Mouse (Mus musculus) gonadal fat pad, adult 2 months (tissue): ENCODE measurements around the gene Snrnp35. TPM values are rescaled to one million over a fixed set of nuclear protein-coding genes. Genes with fewer than 3 reads are reported as not detected.

Experiments
- DNase-seq: peaks from one replicate; pipeline ENCODE4 v3.0.0-alpha.2; 2012; ENCODE audit warnings: low read depth
- polyA plus RNA-seq: library from polyadenylated mRNA; depleted of rRNA; stranded (reverse); fragments of >200 nt; gene quantifications from 2 replicates; pipeline ENCODE4 v1.2.3, GENCODE M21; 2012

Snrnp35 gene
- polyA plus RNA-seq, 1 experiment: 5.1 TPM

- DNase-seq: no peak
Measured at GRCm38 (mm10) chr5:124462297-124463025, 20.5 kb upstream of the Snrnp35 start.

GRCm38 (mm10) chr5:124463462-124463861, 19.5 kb upstream of the Snrnp35 start:
- DNase-seq: no peak

- DNase-seq: no peak
Measured at GRCm38 (mm10) chr5:124464905-124465304, 18.0 kb upstream of the Snrnp35 start.

DNA sequence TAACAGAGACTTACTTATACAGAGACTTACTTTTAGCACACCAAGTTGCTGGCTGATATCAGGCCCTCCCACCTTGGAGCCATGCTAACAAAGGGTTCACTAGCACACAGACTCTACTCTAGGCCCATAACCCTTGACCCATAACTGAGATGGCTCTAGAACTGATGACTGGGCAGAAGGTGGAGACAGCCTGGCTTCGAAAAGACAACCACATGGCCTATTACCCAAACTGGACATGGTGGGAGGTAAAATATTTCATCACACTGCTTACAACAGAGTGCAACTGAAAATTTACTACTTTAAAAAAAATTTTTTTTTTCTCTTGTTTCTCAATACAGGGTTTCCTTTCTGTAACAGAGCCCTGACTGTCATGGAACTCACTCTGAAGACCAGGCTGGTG, 15.2 kb upstream of the Snrnp35 start:
- no peak for DNase-seq

- no peak for DNase-seq
Measured at GRCm38 (mm10) chr5:124468365-124468764, 14.6 kb upstream of the Snrnp35 start.

DNA sequence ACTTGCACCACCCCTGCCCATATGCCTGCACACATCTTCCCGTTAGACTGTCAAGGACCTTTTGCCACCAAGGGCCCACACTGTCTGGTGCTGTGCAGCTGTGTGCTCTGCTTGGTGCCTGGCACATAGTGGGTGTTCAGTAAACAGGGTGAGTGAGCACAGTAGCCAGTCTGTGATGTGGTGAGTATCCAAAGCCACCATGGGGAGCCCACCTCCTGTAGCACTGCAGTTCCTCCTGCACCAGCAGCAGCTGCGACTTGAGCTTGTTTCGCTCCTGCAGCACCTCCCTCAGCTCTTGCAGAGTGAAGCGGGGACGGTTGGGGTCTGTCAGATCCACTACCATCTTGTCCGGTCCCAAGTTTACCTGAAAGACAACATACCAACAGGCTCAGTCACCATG, 13.4 kb upstream of the Snrnp35 start:
- DNase-seq: no peak

GRCm38 (mm10) chr5:124470591-124471171, 12.3 kb upstream of the Snrnp35 start:
- no peak for DNase-seq

DNA sequence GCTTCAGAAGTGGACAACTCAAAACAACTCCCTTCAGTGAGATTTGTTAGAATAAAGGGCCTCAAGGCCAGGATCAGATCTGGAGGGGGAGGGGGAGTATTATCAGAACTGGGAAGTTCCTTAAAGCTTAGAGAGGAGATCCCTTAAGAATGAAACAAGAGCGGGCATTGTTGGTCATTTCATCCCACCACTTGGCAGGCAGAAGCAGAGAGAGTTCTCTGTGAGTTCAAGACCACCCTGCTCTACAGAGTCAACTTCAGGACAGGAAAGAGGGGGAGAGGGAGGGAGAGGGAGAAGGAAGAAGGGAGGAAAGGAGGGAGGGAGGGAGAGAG, 4.1 kb upstream of the Snrnp35 start:
- no peak for DNase-seq

- no peak for DNase-seq
Measured at GRCm38 (mm10) chr5:124480119-124480518, 2.8 kb upstream of the Snrnp35 start.

DNA sequence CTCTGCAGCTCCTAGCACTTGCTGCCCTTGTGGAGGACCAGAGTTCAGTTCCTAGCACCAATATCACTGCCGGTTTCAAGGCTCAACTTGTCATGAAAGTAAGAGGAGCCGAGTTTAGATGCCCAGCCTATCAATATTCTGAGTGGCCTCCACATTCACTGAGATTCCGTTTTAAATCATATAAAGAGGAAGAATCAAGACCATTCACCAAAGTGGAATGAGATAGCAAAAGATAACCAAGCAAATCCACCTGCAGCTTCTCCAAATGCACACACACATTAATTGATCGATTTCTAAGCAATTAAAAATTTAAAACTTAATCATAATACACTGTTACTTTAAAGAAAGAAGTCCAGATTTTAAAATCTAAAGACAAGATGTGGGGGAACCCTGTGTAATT, 1.2 kb upstream of the Snrnp35 start:
- no peak for DNase-seq

DNA sequence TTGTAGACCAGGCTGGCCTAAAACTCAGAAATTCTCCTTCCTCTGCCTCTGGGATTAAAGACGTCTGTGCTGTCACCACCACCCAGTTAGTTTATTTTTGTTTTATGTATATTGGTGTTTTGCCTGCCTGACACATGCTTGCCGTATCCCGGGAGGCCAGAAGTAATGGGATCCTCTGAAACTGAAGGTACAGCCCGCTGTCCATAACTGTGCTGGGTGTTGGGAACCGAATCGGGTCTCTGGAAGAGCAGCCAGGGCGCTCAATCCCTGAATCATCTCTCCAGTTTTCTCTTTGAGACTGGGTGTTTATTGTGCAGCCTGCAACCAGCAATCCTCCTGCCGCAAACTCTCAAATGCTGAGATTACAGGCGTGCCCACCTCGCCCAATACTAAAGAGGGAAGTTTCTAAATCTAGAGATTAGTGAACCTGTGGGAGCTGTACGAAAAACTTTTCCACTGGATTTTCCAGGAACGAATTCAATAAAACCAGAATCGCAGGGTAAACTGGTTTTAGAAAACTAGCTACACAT, 433 bp upstream of the Snrnp35 start:
- no peak for DNase-seq

DNA sequence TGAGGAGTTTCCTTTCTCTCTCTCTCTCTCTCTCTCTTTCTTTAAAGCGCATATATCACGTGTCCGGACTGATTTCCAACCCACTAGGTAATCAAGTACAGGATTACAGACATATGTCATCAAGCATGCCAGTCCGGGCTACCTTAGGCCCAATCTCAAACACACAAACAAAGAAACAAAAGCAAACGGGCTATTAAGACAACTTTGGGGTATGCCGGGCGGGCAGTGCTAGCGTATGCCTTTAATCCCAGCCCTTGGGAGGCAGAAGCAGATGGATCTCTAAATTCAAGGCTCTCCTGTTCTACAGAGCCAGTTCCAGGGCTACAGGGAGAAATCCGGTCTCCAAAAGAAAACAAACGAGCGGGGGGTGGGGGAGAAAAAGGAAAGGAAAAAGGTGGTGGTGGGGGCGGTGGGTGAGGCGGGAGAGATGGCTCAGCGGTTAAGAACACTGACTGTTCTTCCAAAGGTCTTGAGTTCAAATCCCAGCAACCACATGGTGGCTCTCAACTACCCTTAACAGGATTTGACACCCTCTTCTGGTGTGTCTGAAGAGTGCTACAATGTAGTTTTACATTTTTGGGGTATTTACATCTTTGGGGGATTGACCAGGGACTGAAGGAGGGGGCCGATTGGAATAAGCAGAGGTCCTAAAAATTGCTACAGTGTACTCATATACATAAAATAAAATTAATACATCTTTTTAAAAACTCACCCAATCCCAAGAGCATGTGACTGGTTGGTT, 892 bp downstream of the Snrnp35 start:
- DNase-seq: no peak

- DNase-seq: no peak
Measured at GRCm38 (mm10) chr5:124485654-124486053, 2.7 kb downstream of the Snrnp35 start.

- no peak for DNase-seq
Measured at GRCm38 (mm10) chr5:124488885-124489284, 6.0 kb downstream of the Snrnp35 start.

GRCm38 (mm10) chr5:124491732-124492131, 8.8 kb downstream of the Snrnp35 start:
- DNase-seq: no peak

DNA sequence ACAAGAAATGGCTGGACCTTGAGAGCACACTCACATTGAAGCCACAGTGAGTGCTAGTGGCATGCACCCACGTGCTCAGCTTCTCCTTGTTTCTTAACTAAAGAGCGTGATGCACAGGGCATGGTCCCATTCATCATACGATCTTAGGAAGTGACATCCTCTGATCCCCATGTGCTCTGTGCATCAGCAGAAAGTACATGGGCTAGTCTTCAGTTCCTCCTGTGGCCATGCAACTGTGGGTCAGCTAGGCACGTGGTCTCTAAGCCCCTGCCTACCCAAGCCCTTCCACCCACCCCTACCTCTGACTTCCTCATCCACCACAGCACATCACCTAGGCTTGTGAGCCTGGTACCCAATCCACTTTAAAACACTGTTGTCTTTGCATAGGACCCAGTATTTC, 9.7 kb downstream of the Snrnp35 start:
- no peak for DNase-seq

DNA sequence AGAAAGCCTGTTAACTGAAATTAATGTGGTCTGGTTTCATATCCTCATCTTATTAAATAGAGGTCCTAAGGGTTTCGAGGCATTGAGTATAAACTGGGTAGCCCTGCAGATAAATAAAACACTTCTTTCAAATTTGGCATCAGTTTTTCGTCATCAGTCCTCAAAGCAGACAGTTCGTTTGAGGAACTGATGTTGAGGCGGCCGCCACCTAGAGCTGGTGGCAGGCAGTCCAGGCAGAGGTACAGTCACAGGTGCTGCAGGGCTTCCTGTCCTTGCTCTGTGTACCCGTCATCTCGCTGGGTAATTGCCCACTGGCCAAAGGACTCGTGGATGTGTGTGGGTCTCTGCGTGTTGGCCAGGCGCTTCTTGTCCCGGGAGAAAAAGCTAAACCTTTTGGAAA, 10.5 kb downstream of the Snrnp35 start:
- no peak for DNase-seq

DNA sequence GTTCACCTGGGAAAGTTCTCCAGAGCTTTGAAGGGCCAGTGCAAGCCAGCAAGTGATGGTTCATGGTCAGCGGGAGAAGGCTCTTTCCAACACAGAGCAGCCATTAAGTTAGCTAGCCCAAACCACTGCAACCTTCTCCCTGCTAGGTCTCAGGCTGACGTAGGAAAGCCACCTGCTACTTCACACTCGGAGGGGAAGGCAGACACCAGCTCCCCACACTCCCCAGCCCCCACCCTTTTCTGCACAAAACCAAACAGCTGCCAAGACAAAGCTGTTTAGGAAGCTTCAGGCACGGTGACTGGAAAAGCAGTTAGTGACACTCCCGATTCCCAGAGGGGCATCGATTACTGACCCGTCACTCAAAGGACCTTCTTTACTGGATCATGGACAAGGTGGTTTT, 12.6 kb downstream of the Snrnp35 start:
- no peak for DNase-seq

- no peak for DNase-seq
Measured at GRCm38 (mm10) chr5:124496614-124497514, 13.9 kb downstream of the Snrnp35 start.

- no peak for DNase-seq
Measured at GRCm38 (mm10) chr5:124498221-124498876, 15.4 kb downstream of the Snrnp35 start.

DNA sequence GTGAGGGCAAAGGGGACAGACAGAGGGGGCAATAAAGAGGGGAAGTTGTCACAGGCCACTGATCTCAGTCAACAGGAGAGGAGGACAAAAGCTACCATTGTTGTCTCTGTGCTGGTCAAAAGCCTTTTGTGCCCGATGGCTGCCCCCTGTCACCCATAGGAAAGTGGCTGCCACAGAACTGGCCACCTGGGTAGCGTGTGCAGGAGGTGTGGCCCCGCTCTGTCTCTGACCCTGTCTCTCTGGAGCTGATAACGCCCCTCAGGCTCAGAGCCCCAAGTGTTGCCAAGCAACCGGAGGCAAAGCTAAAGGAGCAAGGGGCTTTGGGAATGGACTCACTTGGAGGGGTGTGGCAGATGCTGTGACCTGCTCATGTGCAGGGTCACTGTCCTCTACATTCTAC, 16.1 kb downstream of the Snrnp35 start:
- DNase-seq: no peak
